Mouse (Mus musculus) heart, postnatal 0 days (tissue): ENCODE data around the gene Cdyl2. TPM values are rescaled to one million over a fixed set of nuclear protein-coding genes. Genes with fewer than 3 reads are reported as not detected.

Experiments
- ATAC-seq: fragments of 200-750 bp; cut with Nextera tagmentation; 2 replicates; pipeline ENCODE4 v1.8.0; 2017; ENCODE audit warnings: low read depth, moderate number of reproducible peaks, moderate library complexity; ENCODE audit not compliant: insufficient read depth
- DNase-seq: peaks from one replicate; pipeline ENCODE4 v3.0.0-alpha.2; 2016; ENCODE audit warnings: low spot score
- H3K27ac ChIP-seq: fragments of 300-500 bp; sonication (generic); 2 replicates; pipeline ENCODE4 v1.5.1; 2014; ENCODE audit warnings: low read depth, mild to moderate bottlenecking
- H3K27me3 ChIP-seq: fragments of 300-500 bp; sonication (generic); 2 replicates; pipeline ENCODE4 v1.6.1; 2014; ENCODE audit warnings: low read length, mixed read lengths; ENCODE audit not compliant: control insufficient read depth, insufficient read depth
- H3K36me3 ChIP-seq: fragments of 300-500 bp; sonication (generic); replicated peaks from 2 replicates; pipeline ENCODE4 v1.6.1; 2014; ENCODE audit warnings: low read length, mixed read lengths; ENCODE audit not compliant: control insufficient read depth, insufficient read depth
- H3K4me1 ChIP-seq: fragments of 300-500 bp; sonication (generic); 2 replicates; pipeline ENCODE4 v1.6.1; 2014; ENCODE audit warnings: antibody characterized with exemption; ENCODE audit not compliant: control insufficient read depth, insufficient read depth
- H3K4me2 ChIP-seq: fragments of 300-500 bp; sonication (generic); 2 replicates; pipeline ENCODE4 v1.6.1; 2014; ENCODE audit warnings: low read depth, mild to moderate bottlenecking, low read length, moderate library complexity
- H3K4me3 ChIP-seq: fragments of 300-500 bp; sonication (generic); 2 replicates; pipeline ENCODE4 v1.5.1; 2014; ENCODE audit warnings: low read depth, low read length
- H3K9ac ChIP-seq: fragments of 300-500 bp; sonication (generic); replicated peaks from 2 replicates; pipeline ENCODE4 v1.6.1; 2014; ENCODE audit warnings: low read depth, low read length, mixed read lengths
- H3K9me3 ChIP-seq: fragments of 300-500 bp; sonication (generic); replicated peaks from 2 replicates; pipeline ENCODE4 v1.6.1; 2016; ENCODE audit warnings: low read length; ENCODE audit not compliant: control insufficient read depth
- CTCF ChIP-seq: IDR thresholded peaks from 2 replicates; pipeline ENCODE4 v1.5.1; 2016; ENCODE audit warnings: antibody characterized with exemption, control low read depth, low read depth
- EP300 ChIP-seq: IDR thresholded peaks from 2 replicates; pipeline ENCODE4 v1.6.1; 2016; ENCODE audit warnings: antibody characterized with exemption, low read depth
- whole genome bisulfite sequencing: fragments of 180-500 bp; shearing (Covaris S2); extraction: QIAGEN DNeasy Blood & Tissue Kit; methylation state at CpG from one replicate; pipeline ENCODE4 v1.1.7; 2014; 5-methylcytosine and 5-hydroxymethylcytosine counted together
- polyA plus RNA-seq: library from polyadenylated mRNA; unstranded; fragments of >200 nt; fragmentation: Nextera tagmentation; extraction: Ambion mirVana; gene quantifications from 2 replicates; pipeline ENCODE4 v1.2.1, GENCODE M21; 2015
- total RNA-seq: library from RNA; depleted of rRNA; stranded (reverse); fragments of >200 nt; gene quantifications from 2 replicates; pipeline ENCODE4 v1.2.3, GENCODE M21; 2014; ENCODE audit warnings: low replicate concordance

Gene Cdyl2
- total and polyA plus RNA-seq, 2 experiments from 2014 or later, result 3.3 to 4.7 TPM

DNA sequence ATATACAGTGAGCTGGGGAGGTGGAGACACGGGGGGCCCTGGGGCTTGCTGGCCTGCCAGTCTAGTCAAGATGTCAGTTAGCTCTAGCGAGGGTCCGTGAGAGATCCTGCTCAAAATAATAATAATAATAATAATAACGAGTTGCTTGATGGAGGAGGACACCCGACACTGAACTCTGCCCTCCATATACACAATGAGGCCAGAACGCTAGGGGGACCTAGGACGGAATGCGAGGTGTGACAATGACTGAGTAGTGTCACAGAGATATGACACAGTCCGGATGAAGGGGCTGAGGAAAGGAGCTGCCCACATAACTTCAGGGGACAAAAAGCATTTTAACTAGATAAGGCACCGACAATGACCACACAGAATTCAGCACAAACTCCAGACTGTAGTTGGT lies 96.4 kb downstream of the Cdyl2 start:
- H3K27ac ChIP-seq, result no peak overlapping the region
- no peak for TF ChIP-seq EP300
- TF ChIP-seq CTCF, result no peak
- H3K27me3 ChIP-seq, result no peaks in the 10 kb centered on the region
- H3K4me1 ChIP-seq, result no peaks in the 10 kb centered on the region
- ATAC-seq, result no peak
- H3K4me2 ChIP-seq, result no peak overlapping the region
- H3K4me3 ChIP-seq, result no peak overlapping the region
- H3K9me3 ChIP-seq, result no peaks in the 10 kb centered on the region
- 46% methylated on average over 10 of the region's 10 CpGs for WGBS
- no peak overlapping the region for H3K9ac ChIP-seq
- no peak for DNase-seq
- no peaks in the 10 kb centered on the region for H3K36me3 ChIP-seq

GRCm38 (mm10) chr8:116635972-116636371 lies 96.8 kb downstream of the Cdyl2 start:
- DNase-seq (no peak), ATAC-seq (no peak)
- no peak overlapping the region for H3K27ac ChIP-seq
- no peak overlapping the region for H3K4me3 ChIP-seq
- no peaks in the 10 kb centered on the region for H3K4me1 ChIP-seq
- no peak overlapping the region for H3K9ac ChIP-seq
- no peaks in the 10 kb centered on the region for H3K36me3 ChIP-seq
- no peaks in the 10 kb centered on the region for H3K27me3 ChIP-seq
- WGBS, result 66% methylated on average over 8 of the region's 8 CpGs
- TF ChIP-seq EP300, result no peak
- TF ChIP-seq CTCF, result no peak
- no peak overlapping the region for H3K4me2 ChIP-seq
- no peaks in the 10 kb centered on the region for H3K9me3 ChIP-seq

DNA sequence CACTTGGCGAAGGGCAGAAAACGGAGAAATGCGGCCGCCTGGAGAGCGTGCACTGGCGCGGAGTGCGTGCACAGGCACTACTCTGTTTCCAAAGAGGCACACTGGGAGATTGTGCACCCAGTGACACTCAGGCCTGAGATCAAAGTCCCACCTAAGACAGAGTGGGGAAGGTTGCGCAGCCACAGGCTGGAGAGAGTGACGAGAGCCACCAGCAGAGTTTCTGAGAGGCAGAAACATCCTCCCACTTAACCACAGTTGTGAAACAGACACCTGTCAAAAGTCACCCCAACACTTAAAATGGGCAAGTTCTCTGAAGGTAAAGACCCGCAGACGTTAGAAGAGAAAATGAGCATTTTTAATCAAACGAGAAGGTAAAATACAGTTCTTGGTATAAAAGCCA lies 97.5 kb downstream of the Cdyl2 start:
- Histone ChIP-seq H3K9ac (no peak overlapping the region), H3K9me3 (no peaks in the 10 kb centered on the region), H3K4me3 (no peak overlapping the region), H3K4me1 (no peaks in the 10 kb centered on the region), H3K36me3 (no peaks in the 10 kb centered on the region), H3K4me2 (no peak overlapping the region), H3K27ac (no peak overlapping the region), H3K27me3 (no peaks in the 10 kb centered on the region)
- DNase-seq (no peak), ATAC-seq (no peak)
- TF ChIP-seq EP300, result no peak
- TF ChIP-seq CTCF, result no peak
- WGBS, result 84% methylated on average over 13 of the region's 13 CpGs

DNA sequence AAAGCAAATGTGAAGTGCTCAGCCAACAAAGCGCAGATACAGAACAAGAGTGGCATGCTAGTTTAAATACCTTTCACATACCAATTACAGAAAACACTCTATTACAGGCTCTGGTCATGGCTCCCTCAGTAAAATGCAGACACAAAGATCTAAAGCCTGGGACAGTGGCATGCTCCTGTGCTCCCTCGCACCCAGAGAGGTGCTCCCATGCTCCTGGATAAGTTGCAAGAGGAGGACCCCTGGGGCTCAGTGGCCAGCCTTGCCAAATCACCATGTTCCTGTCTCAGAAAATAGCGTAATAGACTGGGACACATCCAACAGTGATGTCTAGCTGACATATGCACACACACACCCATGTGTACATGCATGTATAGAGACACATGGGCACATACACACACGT lies 98.4 kb downstream of the Cdyl2 start:
- no peak overlapping the region for H3K4me3 ChIP-seq
- H3K4me2 ChIP-seq, result no peak overlapping the region
- no peak for ATAC-seq
- no peak overlapping the region for H3K27ac ChIP-seq
- TF ChIP-seq CTCF, result no peak
- no peak for TF ChIP-seq EP300
- DNase-seq, result no peak
- no peaks in the 10 kb centered on the region for H3K4me1 ChIP-seq
- H3K36me3 ChIP-seq, result no peaks in the 10 kb centered on the region
- H3K9me3 ChIP-seq, result no peaks in the 10 kb centered on the region
- H3K9ac ChIP-seq, result no peak overlapping the region
- no peaks in the 10 kb centered on the region for H3K27me3 ChIP-seq
- 84% methylated on average over 4 of the region's 4 CpGs for WGBS

DNA sequence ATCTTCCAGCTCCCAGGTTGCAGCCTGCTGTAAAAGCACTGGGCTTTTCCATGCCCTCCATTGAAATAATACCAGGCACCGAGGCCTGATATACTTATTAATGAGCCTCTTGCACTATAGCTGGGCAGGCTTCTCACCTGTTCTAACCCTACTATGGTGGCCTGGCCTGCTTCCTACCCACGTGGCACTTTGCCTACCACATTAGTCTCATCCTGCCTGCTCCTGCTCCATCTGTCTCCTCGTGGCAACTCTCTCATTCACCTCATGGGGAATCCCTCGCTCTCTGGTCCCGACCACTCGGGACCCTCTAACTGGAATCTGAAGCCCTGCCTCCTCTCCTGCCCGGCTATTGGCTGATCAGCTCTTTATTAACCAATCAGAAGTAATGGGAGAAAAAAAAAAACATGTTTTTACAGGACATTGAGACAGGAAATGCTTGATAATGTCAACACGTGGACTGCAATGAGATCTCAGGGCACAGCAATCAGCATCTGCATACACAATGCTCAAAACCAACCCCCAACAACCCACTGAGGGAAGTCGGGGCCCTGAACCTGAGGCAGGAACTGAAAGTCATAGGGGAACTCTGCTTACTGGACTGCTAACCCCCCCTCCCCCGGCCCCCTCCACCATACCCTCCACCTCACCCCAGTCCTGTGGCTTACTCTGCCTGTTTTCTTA lies 99.2 kb downstream of the Cdyl2 start:
- no peak overlapping the region for H3K4me2 ChIP-seq
- no peak overlapping the region for H3K9ac ChIP-seq
- H3K4me3 ChIP-seq, result no peak overlapping the region
- no peaks in the 10 kb centered on the region for H3K9me3 ChIP-seq
- H3K36me3 ChIP-seq, result no peaks in the 10 kb centered on the region
- no peaks in the 10 kb centered on the region for H3K4me1 ChIP-seq
- TF ChIP-seq EP300 (no peak), CTCF (no peak)
- no peak for ATAC-seq
- WGBS, result 57% methylated on average over 10 of the region's 10 CpGs
- H3K27me3 ChIP-seq, result no peaks in the 10 kb centered on the region
- no peak overlapping the region for H3K27ac ChIP-seq
- DNase-seq, result no peak

DNA sequence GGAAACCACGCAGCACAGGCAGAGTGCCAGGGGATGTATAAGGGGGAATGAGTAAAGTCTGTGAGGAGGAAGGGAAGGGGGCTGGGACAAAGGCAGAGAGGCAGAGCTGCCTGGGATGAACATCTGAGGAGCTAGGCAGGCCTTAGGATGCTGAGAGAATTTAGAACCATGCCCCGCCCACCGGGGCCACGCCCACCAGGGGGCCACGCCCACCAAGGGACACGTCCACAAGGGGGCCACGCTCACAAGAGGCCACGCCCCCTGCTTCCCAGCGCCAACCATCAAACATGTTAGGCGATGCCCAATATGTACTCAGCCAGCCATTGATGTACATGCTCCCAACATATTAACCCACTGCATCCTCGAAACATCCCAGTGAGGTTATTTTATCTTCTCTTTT lies 102.7 kb downstream of the Cdyl2 start:
- WGBS, result 38% methylated on average over 11 of the region's 11 CpGs
- no peaks in the 10 kb centered on the region for H3K4me1 ChIP-seq
- H3K36me3 ChIP-seq, result no peaks in the 10 kb centered on the region
- H3K4me3 ChIP-seq, result no peak overlapping the region
- DNase-seq (no peak), ATAC-seq (no peak)
- H3K9me3 ChIP-seq, result no peaks in the 10 kb centered on the region
- no peak overlapping the region for H3K27ac ChIP-seq
- no peak overlapping the region for H3K9ac ChIP-seq
- H3K27me3 ChIP-seq, result no peaks in the 10 kb centered on the region
- H3K4me2 ChIP-seq, result no peak overlapping the region
- no peak for TF ChIP-seq CTCF
- no peak for TF ChIP-seq EP300
